Mouse (Mus musculus) brain, embryonic 14.5 days (tissue): ENCODE data around the gene Olfr560.

ENCODE experiments used
- CTCF ChIP-seq: fragments of 200-500 bp; IDR thresholded peaks from 2 replicates; pipeline ENCODE4 v1.5.1; 2012; ENCODE audit warnings: inconsistent platforms, mild to moderate bottlenecking, moderate library complexity, borderline replicate concordance; ENCODE audit not compliant: insufficient read depth, insufficient read length; ENCODE audit errors: extremely low read depth
- POLR2A ChIP-seq: fragments of 200-500 bp; IDR thresholded peaks from 2 replicates; pipeline ENCODE4 v1.6.1; 2012; ENCODE audit warnings: mild to moderate bottlenecking, inconsistent platforms, borderline replicate concordance; ENCODE audit not compliant: poor library complexity, insufficient read depth, insufficient read length, severe bottlenecking; ENCODE audit errors: extremely low read depth

GRCm38 (mm10) chr7:102727391-102727790 is 31.8 kb downstream of the Olfr560 start, which contains the start of gene Olfr559:
- TF ChIP-seq CTCF, result no peak
- TF ChIP-seq POLR2A, result no peak
